Mouse (Mus musculus) lung, postnatal 0 days (tissue): Measurements from ENCODE around the gene 1110065P20Rik.

Experiments used
- CTCF ChIP-seq: IDR thresholded peaks from 2 replicates; pipeline ENCODE4 v1.5.1; 2016; ENCODE audit warnings: antibody characterized with exemption, mild to moderate bottlenecking
- EP300 ChIP-seq: IDR thresholded peaks from 2 replicates; pipeline ENCODE4 v1.6.1; 2016; ENCODE audit warnings: antibody characterized with exemption, mild to moderate bottlenecking, control low read depth

DNA sequence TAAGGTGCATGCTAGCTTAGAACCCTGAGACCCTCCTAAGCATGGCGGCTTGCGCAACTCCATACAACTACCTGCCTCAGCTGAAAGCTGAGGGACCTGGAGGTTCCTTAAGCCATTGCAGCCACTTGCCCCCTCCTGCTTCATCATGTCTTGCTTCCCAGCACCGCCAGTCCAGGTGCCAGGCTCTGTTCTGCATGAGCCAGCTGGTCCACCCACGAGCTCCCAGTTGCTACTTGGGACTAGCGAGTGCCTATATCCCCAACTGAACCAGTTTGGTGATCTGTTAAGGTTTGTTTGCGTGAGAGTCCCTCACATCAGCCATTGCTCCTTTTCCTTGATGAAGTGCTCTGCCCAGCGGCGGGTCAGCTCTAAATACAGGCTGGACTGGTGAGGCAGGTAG, 5.3 kb upstream of the 1110065P20Rik start:
- TF ChIP-seq CTCF (no peak), EP300 (no peak)
